Mouse (Mus musculus) kidney, adult 2 months (tissue): ENCODE results near the gene Fxyd2.

Experiments used
- CTCF ChIP-seq: fragments of 200-500 bp; conservative IDR thresholded peaks from 2 replicates; pipeline ENCODE4 v1.5.1; 2011; ENCODE audit warnings: low read depth, mild to moderate bottlenecking, control low read depth, low read length, moderate library complexity, mixed read lengths; ENCODE audit not compliant: insufficient read depth, insufficient read length
- POLR2A ChIP-seq: fragments of 200-500 bp; IDR thresholded peaks from one replicate; pipeline ENCODE4 v1.6.1; 2011; ENCODE audit warnings: low read depth, low read length, control low read depth

DNA sequence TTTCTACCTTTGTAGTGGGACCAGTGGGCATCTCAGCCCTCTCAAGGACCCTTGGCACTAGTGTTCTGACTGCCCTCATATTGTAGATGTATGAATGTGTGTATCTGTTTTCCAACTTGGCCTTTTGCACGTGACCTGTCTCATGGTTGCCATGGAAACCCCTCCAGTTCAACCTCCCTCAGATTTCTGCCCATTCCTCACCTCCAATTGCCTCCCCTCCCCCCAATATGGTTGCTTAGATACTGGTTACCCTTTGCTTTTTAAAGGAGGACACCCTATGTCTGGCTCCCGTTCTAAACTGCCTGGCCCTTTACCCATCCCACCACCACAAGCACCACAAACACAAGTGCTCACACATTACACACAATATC, 28.1 kb upstream of the Fxyd2 start:
- TF ChIP-seq CTCF = no peak
- TF ChIP-seq POLR2A = no peak
